Mouse (Mus musculus) olfactory bulb, adult 2 months (tissue): ENCODE data around the gene Trim72.

Experiments used
- CTCF ChIP-seq: fragments of 200-500 bp; IDR thresholded peaks from 2 replicates; pipeline ENCODE4 v1.5.1; 2012; ENCODE audit warnings: low read depth, mild to moderate bottlenecking, low read length, moderate library complexity; ENCODE audit not compliant: insufficient read depth
- POLR2A ChIP-seq: fragments of 200-500 bp; IDR thresholded peaks from 2 replicates; pipeline ENCODE4 v1.6.1; 2012; ENCODE audit warnings: mild to moderate bottlenecking, low read depth, low read length, moderate library complexity; ENCODE audit not compliant: insufficient read depth

DNA sequence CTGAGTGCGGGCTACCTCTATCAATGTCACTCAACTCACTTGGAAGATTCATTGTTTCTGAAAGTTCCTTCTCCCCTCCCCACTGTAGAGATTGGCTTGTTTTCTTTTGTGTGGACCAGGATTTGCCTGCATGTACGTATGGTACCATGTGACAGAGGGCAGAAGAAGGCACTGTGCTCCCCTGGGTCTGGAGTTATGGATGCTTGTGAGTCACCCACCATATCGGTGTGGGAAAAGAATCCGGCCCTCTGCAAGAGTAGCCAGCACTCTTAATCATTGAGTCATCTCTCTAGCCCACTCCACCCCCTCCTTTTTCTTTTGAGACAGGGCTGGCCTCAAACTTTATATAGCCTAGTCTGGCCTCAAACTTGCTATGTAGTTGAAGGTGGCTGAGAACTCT, 21.2 kb downstream of the Trim72 start:
- TF ChIP-seq POLR2A (no peak), CTCF (no peak)
